Mouse (Mus musculus): ENCODE results near the gene Gstt2. TPM values are rescaled to one million over a fixed set of nuclear protein-coding genes. Genes with fewer than 3 reads are reported as not detected.

Gene Gstt2
- polyA plus RNA-seq, 1 experiment = 73.4 TPM

DNA sequence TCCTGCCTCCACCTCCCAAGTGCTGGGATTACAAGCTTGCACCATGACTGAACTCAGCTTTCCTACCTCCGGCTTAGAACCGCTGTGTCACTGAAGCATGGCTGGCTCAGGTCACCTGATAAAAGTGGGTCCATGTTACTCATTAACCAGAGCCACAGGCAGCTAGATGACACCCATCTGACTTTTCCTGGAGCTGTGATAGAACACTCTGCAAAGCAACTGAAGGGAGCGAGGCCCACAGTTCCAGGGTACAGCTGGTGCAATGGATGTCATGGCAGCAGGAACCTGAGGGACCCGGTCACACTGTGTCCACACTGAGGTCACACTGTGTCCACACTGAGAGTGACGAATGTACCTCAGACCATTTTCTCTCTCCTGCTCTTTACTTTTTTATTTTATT is 47.4 kb downstream of the Gstt2 start:
- no peaks in the 10 kb centered on the region for H3K4me1 ChIP-seq (ENCODE audit: control insufficient read depth, insufficient read depth, insufficient read length)
- H3K36me3 ChIP-seq (ENCODE audit: control insufficient read depth, insufficient read depth, low read length) = no peaks in the 10 kb centered on the region
- H3K27ac ChIP-seq (ENCODE audit: insufficient read depth, low read length) = no peak overlapping the region
- no peak for TF ChIP-seq CTCF (IDR thresholded peaks at IDR 0.05; ENCODE audit: extremely low read depth, insufficient read depth, insufficient read length, insufficient replicate concordance)
- TF ChIP-seq POLR2A (IDR thresholded peaks at IDR 0.05; ENCODE audit: low read depth, low read length) = no peak
- WGBS = 95% methylated on average over 5 of the region's 5 CpGs
- H3K4me3 ChIP-seq (ENCODE audit: extremely low read depth, insufficient read depth, insufficient read length) = no peak overlapping the region
- no peaks in the 10 kb centered on the region for H3K27me3 ChIP-seq (ENCODE audit: control insufficient read depth, insufficient read depth, low read length)
- DNase-seq (ENCODE audit: low read depth in 1 of 2, low spot score in 2 of 2) = no peak

DNA sequence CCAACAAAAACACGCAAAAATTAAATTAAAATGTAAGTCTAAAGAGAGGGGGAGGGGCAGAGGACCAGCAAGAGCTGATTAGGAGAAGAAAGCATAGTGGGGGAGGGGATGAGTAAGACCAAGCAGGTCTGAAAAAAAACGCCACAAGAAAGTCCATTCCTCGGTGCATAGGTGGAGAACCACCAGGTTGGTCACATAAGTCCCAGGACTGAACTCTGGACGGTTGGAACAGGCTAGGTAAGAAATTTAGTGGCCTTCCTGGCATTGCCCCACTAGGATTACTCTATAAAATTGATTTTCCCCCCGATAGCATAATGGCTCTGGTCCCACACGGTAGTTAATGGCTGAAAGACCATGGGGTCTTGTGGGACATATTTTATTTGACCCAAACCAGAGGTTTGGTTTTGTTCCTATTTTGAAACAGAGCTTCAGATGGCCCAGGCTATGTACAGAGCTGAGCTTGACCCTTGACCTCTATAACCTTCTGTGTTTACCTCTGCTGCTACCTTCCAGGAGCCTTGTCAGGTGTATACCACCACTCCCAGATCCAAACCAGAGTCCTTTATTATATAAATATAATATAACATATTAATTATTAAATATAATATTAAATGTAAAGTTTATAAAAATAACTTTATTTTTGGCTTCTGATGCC is 48.0 kb downstream of the Gstt2 start:
- no peak overlapping the region for H3K27ac ChIP-seq (ENCODE audit: insufficient read depth, low read length)
- 85% methylated on average over 6 of the region's 6 CpGs for WGBS
- DNase-seq (ENCODE audit: low read depth in 1 of 2, low spot score in 2 of 2) = no peak

DNA sequence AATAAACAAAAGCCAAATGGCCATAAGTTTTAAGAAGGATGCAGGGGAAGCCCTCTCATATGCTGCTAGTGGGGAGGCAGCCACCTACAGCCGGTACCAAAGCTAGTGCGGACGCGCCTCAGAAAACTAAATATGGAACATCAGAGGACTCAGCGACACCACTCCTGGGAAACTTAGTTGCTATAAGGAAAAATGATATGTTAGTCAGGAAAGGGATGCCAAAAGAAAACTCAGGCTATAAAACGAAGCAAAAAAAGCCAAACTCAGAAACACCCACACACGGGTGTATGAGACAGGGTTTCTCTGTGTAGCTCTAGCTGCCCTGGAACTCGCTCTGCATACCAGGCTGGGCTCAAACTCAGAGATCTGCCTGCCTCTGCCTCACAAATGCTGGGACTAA is 48.9 kb downstream of the Gstt2 start:
- Histone ChIP-seq H3K36me3 (ENCODE audit: control insufficient read depth, insufficient read depth, low read length) (no peaks in the 10 kb centered on the region), H3K27me3 (ENCODE audit: control insufficient read depth, insufficient read depth, low read length) (no peaks in the 10 kb centered on the region), H3K27ac (ENCODE audit: insufficient read depth, low read length) (no peak overlapping the region), H3K4me1 (ENCODE audit: control insufficient read depth, insufficient read depth, insufficient read length) (no peaks in the 10 kb centered on the region), H3K4me3 (ENCODE audit: extremely low read depth, insufficient read depth, insufficient read length) (no peak overlapping the region)
- no peak for DNase-seq (ENCODE audit: low read depth in 1 of 2, low spot score in 2 of 2)
- no peak for TF ChIP-seq POLR2A (IDR thresholded peaks at IDR 0.05; ENCODE audit: low read depth, low read length)
- TF ChIP-seq CTCF (IDR thresholded peaks at IDR 0.05; ENCODE audit: extremely low read depth, insufficient read depth, insufficient read length, insufficient replicate concordance) = no peak
- 91% methylated on average over 8 of the region's 8 CpGs for WGBS

More for the DNA sequence above, 48.0 kb downstream of the Gstt2 start:
- Histone ChIP-seq H3K4me1 (ENCODE audit: control insufficient read depth, insufficient read depth, insufficient read length) (no peaks in the 10 kb centered on the region), H3K27me3 (ENCODE audit: control insufficient read depth, insufficient read depth, low read length) (no peaks in the 10 kb centered on the region), H3K36me3 (ENCODE audit: control insufficient read depth, insufficient read depth, low read length) (no peaks in the 10 kb centered on the region), H3K4me3 (ENCODE audit: extremely low read depth, insufficient read depth, insufficient read length) (no peak overlapping the region)
- TF ChIP-seq POLR2A (IDR thresholded peaks at IDR 0.05; ENCODE audit: low read depth, low read length) (no peak), CTCF (IDR thresholded peaks at IDR 0.05; ENCODE audit: extremely low read depth, insufficient read depth, insufficient read length, insufficient replicate concordance) (no peak)

DNA sequence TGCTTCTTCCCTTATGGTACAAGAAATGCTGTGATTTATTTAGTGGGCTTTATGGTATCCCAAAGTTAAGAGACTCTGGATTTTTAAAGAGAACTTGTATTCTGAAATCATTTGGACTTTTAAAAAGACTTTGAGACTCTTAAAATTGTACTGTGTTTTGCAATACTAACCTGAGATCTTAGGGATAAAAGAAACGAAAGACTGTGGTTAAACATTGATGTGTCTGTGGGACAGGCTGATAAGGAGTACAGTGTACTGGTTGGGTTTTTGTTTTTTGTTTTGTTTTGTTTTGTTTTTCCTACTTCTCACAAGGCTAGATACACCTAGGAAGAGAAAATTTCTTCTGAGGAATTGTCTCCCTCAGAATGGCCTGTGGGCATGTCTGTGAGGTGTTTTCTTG is 51.8 kb downstream of the Gstt2 start:
- Histone ChIP-seq H3K27ac (ENCODE audit: insufficient read depth, low read length) (no peak overlapping the region), H3K4me1 (ENCODE audit: control insufficient read depth, insufficient read depth, insufficient read length) (no peaks in the 10 kb centered on the region; the same call in 1 of the 2 replicates), H3K4me3 (ENCODE audit: extremely low read depth, insufficient read depth, insufficient read length) (no peak overlapping the region), H3K36me3 (ENCODE audit: control insufficient read depth, insufficient read depth, low read length) (no peaks in the 10 kb centered on the region), H3K27me3 (ENCODE audit: control insufficient read depth, insufficient read depth, low read length) (no peaks in the 10 kb centered on the region)
- WGBS = 62% methylated on average over 1 of the region's 1 CpGs
- TF ChIP-seq CTCF (IDR thresholded peaks at IDR 0.05; ENCODE audit: extremely low read depth, insufficient read depth, insufficient read length, insufficient replicate concordance) (no peak), POLR2A (IDR thresholded peaks at IDR 0.05; ENCODE audit: low read depth, low read length) (no peak)
- no peak for DNase-seq (ENCODE audit: low read depth in 1 of 2, low spot score in 2 of 2)

Other genes with a start within 250 kb of the Gstt2 start
- 60.0 and 70.9 TPM in 2 replicates for gene Ggt5, start 248.1 kb downstream of the Gstt2 start, polyA plus RNA-seq (2012; rRNA removed)
- 14.8 and 17.3 TPM in 2 replicates for gene Susd2, start 193.4 kb downstream of the Gstt2 start, polyA plus RNA-seq (2012; rRNA removed)
- gene Cabin1, start 73.1 kb downstream of the Gstt2 start, polyA plus RNA-seq (2012; rRNA removed) = 59.3 and 65.7 TPM in 2 replicates
- 39.5 and 42.6 TPM in 2 replicates for gene Ddt, start 64.0 kb downstream of the Gstt2 start, polyA plus RNA-seq (2012; rRNA removed)
- gene Gm20441, start 56.5 kb downstream of the Gstt2 start, polyA plus RNA-seq (2012; rRNA removed) = not detected in 2 replicates
- gene Gstt3, start 56.0 kb downstream of the Gstt2 start, polyA plus RNA-seq (2012; rRNA removed) = 4.3 and 4.4 TPM in 2 replicates
- 25.3 and 28.5 TPM in 2 replicates for gene Gstt1, start 38.8 kb downstream of the Gstt2 start, polyA plus RNA-seq (2012; rRNA removed)
- not detected in 2 replicates for gene Gstt4, start 14.9 kb downstream of the Gstt2 start, polyA plus RNA-seq (2012; rRNA removed)
- 677 and 1,174 TPM in 2 replicates for gene Mif, start 22.8 kb upstream of the Gstt2 start, polyA plus RNA-seq (2012; rRNA removed)
- 67.3 and 137 TPM in 2 replicates for gene Derl3, start 56.0 kb upstream of the Gstt2 start, polyA plus RNA-seq (2012; rRNA removed)
- 42.4 and 43.2 TPM in 2 replicates for gene Smarcb1, start 84.2 kb upstream of the Gstt2 start, polyA plus RNA-seq (2012; rRNA removed)
- gene Chchd10, start 95.7 kb upstream of the Gstt2 start, polyA plus RNA-seq (2012; rRNA removed) = 86.8 and 146 TPM in 2 replicates
- 7.9 and 11.7 TPM in 2 replicates for gene Mmp11, start 99.1 kb upstream of the Gstt2 start, polyA plus RNA-seq (2012; rRNA removed)
- 3.9 and 4.5 TPM in 2 replicates for gene Gm867, start 103.2 kb upstream of the Gstt2 start, polyA plus RNA-seq (2012; rRNA removed)
- 178 and 292 TPM in 2 replicates for gene Vpreb3, start 105.6 kb upstream of the Gstt2 start, polyA plus RNA-seq (2012; rRNA removed)
- gene Gm5134, start 117.1 kb upstream of the Gstt2 start, polyA plus RNA-seq (2012; rRNA removed) = 0.93 and 1.2 TPM in 2 replicates
- 5.7 TPM in 2 replicates for gene Zfp280b, start 195.2 kb upstream of the Gstt2 start, polyA plus RNA-seq (2012; rRNA removed)